Mouse (Mus musculus) common myeloid progenitor, adult 5-6 weeks (primary cell): ENCODE data around the gene Ap5b1. TPM values are rescaled to one million over a fixed set of nuclear protein-coding genes. Genes with fewer than 3 reads are reported as not detected.

Experiments
- ATAC-seq: replicated peaks from 2 replicates; pipeline ENCODE4 v1.8.0; 2016; ENCODE audit warnings: low read depth, mild to moderate bottlenecking, moderate TSS enrichment, inconsistent platforms; ENCODE audit not compliant: poor library complexity, severe bottlenecking
- total RNA-seq: library from RNA; stranded (forward); fragments of 200-1000, 187-1606 nt; gene quantifications from 2 replicates; pipeline ENCODE4 v1.2.3, GENCODE M21; 2017

The Ap5b1 gene
- 5.2 and 8.0 TPM in 2 replicates for total RNA-seq

GRCm38 (mm10) chr19:5567534-5568469 is at the start of gene Ap5b1:
TSS of gene Ap5b1 (plus strand) at chr19:5568025.
- ATAC-seq = peak; percentile 47

- ATAC-seq = no peak
Observed at GRCm38 (mm10) chr19:5518721-5519120, 49.1 kb upstream of the Ap5b1 start.

- ATAC-seq = no peak
Observed at GRCm38 (mm10) chr19:5525204-5525603, 42.6 kb upstream of the Ap5b1 start.

DNA sequence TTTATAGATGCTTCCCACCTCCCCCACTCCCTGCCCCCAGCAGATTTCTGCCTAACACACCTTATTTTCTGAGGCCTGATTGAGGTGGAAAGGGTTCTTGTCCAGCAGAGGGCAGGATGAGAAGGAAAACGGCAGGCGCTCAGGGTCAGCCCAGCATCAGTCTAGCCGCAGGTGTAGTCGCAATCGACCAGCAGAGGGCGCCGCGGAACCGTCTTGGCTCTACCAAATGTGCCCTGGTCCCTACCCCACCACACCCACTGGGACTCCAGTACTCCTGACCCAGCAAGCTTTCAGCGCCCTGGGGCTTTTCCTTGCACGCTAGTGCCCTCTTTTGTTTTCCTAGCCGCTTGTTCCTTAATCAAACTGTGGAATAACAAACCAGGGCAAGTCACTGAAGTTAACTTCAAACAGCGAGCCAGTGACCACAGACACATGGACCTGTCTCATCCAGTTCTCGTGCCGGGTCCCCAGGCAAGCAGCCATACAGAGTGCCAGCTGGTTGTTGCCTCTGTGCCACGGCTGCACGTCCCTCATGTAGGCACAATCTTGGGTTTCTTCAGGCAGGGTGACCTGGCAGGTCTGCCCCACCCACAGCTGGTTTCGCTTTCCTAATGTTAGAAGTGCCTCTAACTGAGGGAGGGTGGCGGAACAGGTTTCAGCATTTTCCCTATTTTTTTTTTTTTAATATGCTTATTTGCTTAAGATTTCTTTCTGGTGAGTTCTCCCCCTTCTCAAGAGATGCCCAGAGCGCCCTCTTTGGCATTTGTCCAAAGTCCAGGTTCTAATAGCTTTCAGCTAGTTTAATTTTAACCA is 38.3 kb upstream of the Ap5b1 start:
- peak; percentile 99 for ATAC-seq

- no peak for ATAC-seq
Observed at GRCm38 (mm10) chr19:5530138-5530524, 37.7 kb upstream of the Ap5b1 start.

DNA sequence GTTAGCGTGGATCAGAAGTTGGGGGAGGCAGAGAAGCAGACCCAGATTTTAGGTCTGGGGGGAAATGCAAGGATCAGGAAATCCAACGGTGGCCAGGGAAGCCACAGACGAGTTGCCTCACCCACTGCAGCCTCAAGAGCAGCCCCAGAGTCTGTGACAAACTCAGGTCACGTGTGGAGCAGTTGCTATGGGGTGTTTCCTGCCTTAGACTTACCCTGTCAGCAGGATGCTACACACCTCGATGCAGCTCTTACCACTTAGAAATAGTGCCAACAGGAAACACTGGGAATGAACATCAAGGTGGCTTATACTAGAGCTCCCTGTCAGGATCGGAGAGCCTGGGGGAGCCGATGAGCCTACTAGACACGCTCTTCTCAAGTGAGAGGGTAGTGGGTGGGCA is 35.3 kb upstream of the Ap5b1 start:
- ATAC-seq = no peak

DNA sequence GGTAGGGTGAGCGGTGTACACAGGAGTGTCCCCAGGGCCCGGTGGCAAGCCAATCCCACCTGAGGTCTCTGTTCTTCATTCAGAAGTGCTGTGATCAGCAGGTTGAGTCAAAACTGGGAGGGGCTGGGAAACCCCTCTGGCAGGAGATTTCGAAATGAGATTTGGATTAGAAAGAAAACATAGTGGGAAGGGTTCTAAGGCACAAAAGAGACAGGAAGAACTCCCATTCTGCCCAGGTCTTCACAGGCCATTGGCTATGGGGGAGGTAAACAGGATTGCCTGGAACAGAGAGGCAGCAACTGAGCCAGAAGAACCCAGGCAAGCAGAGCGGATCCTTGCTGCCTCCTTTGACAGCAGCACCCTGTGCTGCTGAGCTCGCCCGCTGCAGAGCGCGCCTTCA is 29.0 kb upstream of the Ap5b1 start:
- ATAC-seq = no peak

- no peak for ATAC-seq
Observed at GRCm38 (mm10) chr19:5543362-5543761, 24.5 kb upstream of the Ap5b1 start.

GRCm38 (mm10) chr19:5544031-5544430 is 23.8 kb upstream of the Ap5b1 start:
- no peak for ATAC-seq

DNA sequence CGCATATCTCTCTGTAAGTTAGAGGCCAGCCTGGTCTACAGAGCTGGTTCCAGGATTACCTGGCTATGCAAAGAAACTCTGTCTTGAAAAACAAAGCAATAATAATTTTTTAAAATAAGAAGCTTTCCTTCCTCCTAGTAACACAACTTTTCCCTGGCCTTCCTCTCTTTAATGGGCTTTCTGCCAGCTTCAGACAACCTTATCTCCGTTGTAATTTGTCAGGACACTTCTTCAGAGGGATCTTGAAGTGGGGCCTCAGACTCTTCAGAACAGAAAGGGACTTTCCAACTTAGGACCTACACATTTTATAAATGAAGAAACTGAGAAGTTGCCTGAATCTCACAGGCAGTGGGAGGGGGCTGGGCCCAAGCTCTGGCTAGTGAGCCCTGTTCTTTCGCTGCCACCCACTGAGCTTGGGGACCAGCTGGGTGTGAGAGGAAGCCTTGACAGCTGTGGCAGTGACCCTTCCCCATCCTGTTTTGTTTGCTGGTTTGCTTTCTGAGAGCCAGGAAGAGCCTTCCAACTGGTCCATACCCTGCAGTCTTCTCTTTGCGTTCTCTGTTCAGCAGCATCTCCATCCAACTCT is 20.3 kb upstream of the Ap5b1 start:
- no peak for ATAC-seq

- ATAC-seq = no peak
Observed at GRCm38 (mm10) chr19:5553802-5554201, 14.0 kb upstream of the Ap5b1 start.

GRCm38 (mm10) chr19:5554212-5554611 is 13.6 kb upstream of the Ap5b1 start:
- ATAC-seq = no peak

DNA sequence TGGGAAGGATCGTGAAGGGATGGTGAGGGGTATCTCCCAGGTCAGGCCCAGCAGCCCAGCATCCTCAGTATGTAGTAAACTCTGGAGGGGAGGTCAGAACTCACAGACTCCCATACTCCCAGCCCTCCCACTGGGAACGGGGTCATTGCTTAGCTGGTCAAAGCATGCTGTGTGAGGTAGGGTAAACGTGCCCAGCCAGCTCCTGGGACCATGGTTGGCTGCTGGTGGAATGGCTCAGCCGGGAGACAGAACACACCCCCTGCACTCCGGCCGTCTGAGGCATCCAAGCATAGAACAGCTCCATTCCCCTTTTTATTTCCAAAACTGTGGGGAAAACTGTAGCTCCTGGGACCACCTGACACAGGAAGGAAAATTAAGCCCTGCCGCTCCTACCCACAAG is 9.7 kb upstream of the Ap5b1 start:
- no peak for ATAC-seq

DNA sequence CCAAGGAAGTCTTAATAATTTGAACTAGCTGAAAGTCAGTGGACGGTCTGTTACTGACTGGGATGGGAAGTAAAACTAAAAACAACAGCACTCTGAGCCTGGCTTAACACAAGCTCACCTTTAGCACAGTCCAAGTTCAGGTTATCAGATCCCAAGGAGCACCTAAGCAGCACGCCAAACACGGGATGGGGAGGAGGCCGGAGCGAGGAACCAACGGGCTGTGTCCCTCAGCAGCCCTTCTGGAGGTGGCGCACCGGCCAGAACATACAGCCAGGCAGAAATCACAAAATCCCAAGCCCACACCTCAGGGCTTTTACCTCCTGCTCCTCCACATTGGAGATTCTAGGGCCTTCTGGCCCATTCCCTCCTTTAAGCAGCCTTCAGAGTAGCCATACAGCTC is 9.1 kb upstream of the Ap5b1 start:
- no peak for ATAC-seq

DNA sequence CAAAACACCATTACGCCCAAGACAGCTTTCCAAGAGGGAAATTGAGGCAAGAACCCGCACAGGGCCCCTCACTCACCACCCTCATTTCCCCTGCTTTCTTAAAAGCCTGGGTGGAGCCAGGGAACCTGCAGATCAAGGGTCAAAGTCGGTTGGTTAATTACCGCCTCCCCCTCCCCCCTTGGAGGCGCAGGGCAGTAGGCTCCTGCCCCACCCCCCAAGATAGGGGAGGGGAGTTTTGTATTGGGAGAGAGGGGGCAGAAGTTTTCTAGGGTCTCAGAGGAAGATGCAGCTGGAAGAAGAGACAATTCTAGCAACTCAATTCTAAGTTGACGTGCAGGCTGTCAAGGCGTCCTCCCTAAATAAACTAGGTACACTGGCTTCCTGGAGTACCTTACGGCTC is 8.6 kb upstream of the Ap5b1 start:
- ATAC-seq = no peak

GRCm38 (mm10) chr19:5559631-5560456 is 8.0 kb upstream of the Ap5b1 start:
- ATAC-seq = 0 out of 2 replicates have a peak, but pooled peaks have one; percentile 5

DNA sequence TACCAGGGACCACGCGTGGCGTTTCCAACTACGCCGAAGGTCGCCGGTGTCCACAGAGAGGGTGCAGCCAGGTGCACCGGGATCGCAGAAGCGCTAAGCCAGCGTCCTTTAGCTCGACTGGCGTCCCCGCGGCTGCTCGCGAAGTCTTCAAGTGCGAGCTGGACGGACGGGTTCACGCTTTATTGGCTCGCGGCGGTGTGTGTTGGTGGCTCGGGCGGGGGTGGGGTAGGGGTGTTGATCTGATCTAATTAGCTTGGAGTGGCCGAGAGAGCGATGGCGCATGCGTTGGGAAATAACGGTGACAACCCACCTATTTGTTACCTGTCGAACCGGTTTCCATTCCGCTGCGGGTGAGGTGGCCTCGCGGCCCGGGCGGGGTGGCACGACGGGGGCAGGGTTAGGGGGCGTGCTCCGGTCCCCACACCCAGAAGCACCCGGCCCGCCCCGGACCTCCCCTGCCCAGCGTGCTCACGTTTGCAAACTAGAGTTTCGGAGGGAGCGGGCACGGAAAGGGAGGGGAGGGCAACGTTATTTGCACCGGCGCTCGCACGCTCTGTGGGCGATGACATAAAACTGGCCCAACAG is 7.3 kb upstream of the Ap5b1 start, which contains the start of gene Ovol1:
Ovol1 (minus strand) TSS at position 190 of the 585 bp plus-strand sequence.
- ATAC-seq = no peak

GRCm38 (mm10) chr19:5561252-5561790 is 6.5 kb upstream of the Ap5b1 start:
- ATAC-seq = no peak

- ATAC-seq = no peak
Observed at GRCm38 (mm10) chr19:5561886-5562285, 5.9 kb upstream of the Ap5b1 start.
